Mouse (Mus musculus): ENCODE measurements around the gene C1qtnf2. TPM values are rescaled to one million over a fixed set of nuclear protein-coding genes. Genes with fewer than 3 reads are reported as not detected.

Gene C1qtnf2
- not detected for polyA plus RNA-seq (2014; fragmentation: Illumina TruSeq; extraction: RNeasy Lipid Tissue Mini Kit (QIAGEN cat#74804); ENCODE audit: low replicate concordance)

GRCm38 (mm10) chr11:43474225-43474774, at the start of gene C1qtnf2:
Gene C1qtnf2 (plus strand): TSS chr11:43474276.

GRCm38 (mm10) chr11:43425824-43426413, 48.2 kb upstream of the C1qtnf2 start, which contains the start of gene Pttg1:
Gene Pttg1 (minus strand): TSS chr11:43426251.

GRCm38 (mm10) chr11:43433254-43434023, 40.6 kb upstream of the C1qtnf2 start, which contains the start of gene Slu7:
Gene Slu7 (plus strand): TSS chr11:43433744.

GRCm38 (mm10) chr11:43528683-43529499, 54.8 kb downstream of the C1qtnf2 start, which contains the start of gene Ccnjl:
Gene Ccnjl (plus strand): TSS chr11:43528784.

Other genes with a start within 250 kb of the C1qtnf2 start
- 19.0 TPM for gene Pttg1, start 48.0 kb upstream of the C1qtnf2 start, polyA plus RNA-seq (2014; fragmentation: Illumina TruSeq; extraction: RNeasy Lipid Tissue Mini Kit (QIAGEN cat#74804); ENCODE audit: low replicate concordance)
- 99.2 TPM for gene Slu7, start 40.5 kb upstream of the C1qtnf2 start, polyA plus RNA-seq (2014; fragmentation: Illumina TruSeq; extraction: RNeasy Lipid Tissue Mini Kit (QIAGEN cat#74804); ENCODE audit: low replicate concordance)
- 4.2 TPM for gene Ccnjl, start 54.5 kb downstream of the C1qtnf2 start, polyA plus RNA-seq (2014; fragmentation: Illumina TruSeq; extraction: RNeasy Lipid Tissue Mini Kit (QIAGEN cat#74804); ENCODE audit: low replicate concordance)
- 0.26 TPM for gene 4933415A04Rik, start 112.8 kb downstream of the C1qtnf2 start, polyA plus RNA-seq (2014; fragmentation: Illumina TruSeq; extraction: RNeasy Lipid Tissue Mini Kit (QIAGEN cat#74804); ENCODE audit: low replicate concordance)
- not detected for gene Fabp6, start 127.3 kb downstream of the C1qtnf2 start, polyA plus RNA-seq (2014; fragmentation: Illumina TruSeq; extraction: RNeasy Lipid Tissue Mini Kit (QIAGEN cat#74804); ENCODE audit: low replicate concordance)
- gene Pwwp2a, start 207.7 kb downstream of the C1qtnf2 start, polyA plus RNA-seq (2014; fragmentation: Illumina TruSeq; extraction: RNeasy Lipid Tissue Mini Kit (QIAGEN cat#74804); ENCODE audit: low replicate concordance), result 41.0 TPM